Mouse (Mus musculus) kidney, adult 2 months (tissue): ENCODE data around the gene Col1a1. TPM values are rescaled to one million over a fixed set of nuclear protein-coding genes. Genes with fewer than 3 reads are reported as not detected.

ENCODE experiments used
- DNase-seq: peaks from one replicate; pipeline ENCODE4 v3.0.0; 2021
- H3K27ac ChIP-seq: fragments of 200-500 bp; 2 replicates; pipeline ENCODE4 v1.5.1; 2012; ENCODE audit warnings: low read depth, low read length, control low read depth, inconsistent platforms; ENCODE audit not compliant: insufficient read depth
- H3K27me3 ChIP-seq: fragments of 200-500 bp; replicated peaks from 2 replicates; pipeline ENCODE4 v1.6.1; 2012; ENCODE audit warnings: mild to moderate bottlenecking, moderate library complexity, low read length, inconsistent platforms; ENCODE audit not compliant: control insufficient read depth, insufficient read depth
- H3K36me3 ChIP-seq: fragments of 200-500 bp; 2 replicates; pipeline ENCODE4 v1.6.1; 2012; ENCODE audit warnings: mild to moderate bottlenecking, moderate library complexity, low read length, inconsistent platforms; ENCODE audit not compliant: control insufficient read depth, insufficient read depth
- H3K4me1 ChIP-seq: fragments of 200-500 bp; 2 replicates; pipeline ENCODE4 v1.6.1; 2011; ENCODE audit warnings: low read length; ENCODE audit not compliant: control insufficient read depth, insufficient read depth
- H3K4me3 ChIP-seq: fragments of 200-500 bp; 2 replicates; pipeline ENCODE4 v1.5.1; 2011; ENCODE audit warnings: mild to moderate bottlenecking, low read depth, low read length, control low read depth; ENCODE audit not compliant: insufficient read depth
- CTCF ChIP-seq: fragments of 200-500 bp; conservative IDR thresholded peaks from 2 replicates; pipeline ENCODE4 v1.5.1; 2011; ENCODE audit warnings: low read depth, mild to moderate bottlenecking, control low read depth, low read length, moderate library complexity, mixed read lengths; ENCODE audit not compliant: insufficient read depth, insufficient read length
- POLR2A ChIP-seq: fragments of 200-500 bp; IDR thresholded peaks from one replicate; pipeline ENCODE4 v1.6.1; 2011; ENCODE audit warnings: low read depth, low read length, control low read depth
- WGBS: fragments of 180-500 bp; shearing (Covaris S2); methylation state at CpG from one replicate; pipeline ENCODE4 v1.1.7; 2018; 5-methylcytosine and 5-hydroxymethylcytosine counted together
- polyA plus RNA-seq: library from polyadenylated mRNA; depleted of rRNA; stranded (reverse); fragments of >200 nt; gene quantifications from 2 replicates; pipeline ENCODE4 v1.2.3, GENCODE M21; 2012

Gene Col1a1
- polyA plus RNA-seq, 1 experiment: 25.3 TPM

- Histone ChIP-seq H3K27me3 (no peaks in the 10 kb centered on the region), H3K36me3 (no peaks in the 10 kb centered on the region), H3K4me3 (0 out of 2 replicates have a peak overlapping the region, but pooled peaks have one; percentile 15), H3K27ac (no peak overlapping the region), H3K4me1 (no peaks in the 10 kb centered on the region)
- DNase-seq: no peak
- TF ChIP-seq CTCF (no peak), POLR2A (no peak)
- WGBS: 3% methylated on average over 15 of the region's 15 CpGs
Observed at GRCm38 (mm10) chr11:94937787-94938186, 1.8 kb downstream of the Col1a1 start.

GRCm38 (mm10) chr11:94938296-94938695, 2.3 kb downstream of the Col1a1 start:
- no peak for DNase-seq
- TF ChIP-seq POLR2A: no peak
- TF ChIP-seq CTCF: no peak
- Histone ChIP-seq H3K27me3 (no peaks in the 10 kb centered on the region), H3K36me3 (no peaks in the 10 kb centered on the region), H3K4me3 (no peak overlapping the region), H3K27ac (no peak overlapping the region), H3K4me1 (no peaks in the 10 kb centered on the region)
- 24% methylated on average over 9 of the region's 9 CpGs for WGBS

GRCm38 (mm10) chr11:94939280-94939679, 3.3 kb downstream of the Col1a1 start:
- no peaks in the 10 kb centered on the region for H3K27me3 ChIP-seq
- H3K27ac ChIP-seq: no peak overlapping the region
- H3K4me1 ChIP-seq: no peaks in the 10 kb centered on the region
- peak; percentile 81 for DNase-seq
- TF ChIP-seq POLR2A: no peak
- TF ChIP-seq CTCF: peak; percentile 88
- WGBS: 13% methylated on average over 4 of the region's 4 CpGs
- no peak overlapping the region for H3K4me3 ChIP-seq
- H3K36me3 ChIP-seq: no peaks in the 10 kb centered on the region

- H3K4me1 ChIP-seq: no peaks in the 10 kb centered on the region
- TF ChIP-seq CTCF (no peak), POLR2A (no peak)
- WGBS: 52% methylated on average over 9 of the region's 9 CpGs
- H3K27me3 ChIP-seq: no peaks in the 10 kb centered on the region
- H3K36me3 ChIP-seq: no peaks in the 10 kb centered on the region
- DNase-seq: no peak
- no peak overlapping the region for H3K4me3 ChIP-seq
- no peak overlapping the region for H3K27ac ChIP-seq
Observed at GRCm38 (mm10) chr11:94941121-94941520, 5.1 kb downstream of the Col1a1 start.

- no peaks in the 10 kb centered on the region for H3K27me3 ChIP-seq
- TF ChIP-seq POLR2A (no peak), CTCF (no peak)
- no peak for DNase-seq
- no peak overlapping the region for H3K27ac ChIP-seq
- H3K4me1 ChIP-seq: no peaks in the 10 kb centered on the region
- H3K4me3 ChIP-seq: no peak overlapping the region
- no peaks in the 10 kb centered on the region for H3K36me3 ChIP-seq
- WGBS: 78% methylated on average over 8 of the region's 8 CpGs
Observed at GRCm38 (mm10) chr11:94941776-94942175, 5.8 kb downstream of the Col1a1 start.

- Histone ChIP-seq H3K36me3 (no peaks in the 10 kb centered on the region), H3K4me3 (no peak overlapping the region), H3K27me3 (no peaks in the 10 kb centered on the region), H3K4me1 (no peaks in the 10 kb centered on the region), H3K27ac (no peak overlapping the region)
- 46% methylated on average over 13 of the region's 13 CpGs for WGBS
- TF ChIP-seq CTCF: peak; percentile 54
- TF ChIP-seq POLR2A: no peak
- DNase-seq: peak; percentile 50
Observed at GRCm38 (mm10) chr11:94942282-94943023, 6.4 kb downstream of the Col1a1 start.

- Histone ChIP-seq H3K36me3 (no peaks in the 10 kb centered on the region), H3K4me3 (no peak overlapping the region), H3K4me1 (no peaks in the 10 kb centered on the region), H3K27ac (no peak overlapping the region), H3K27me3 (no peaks in the 10 kb centered on the region)
- WGBS: 80% methylated on average over 15 of the region's 15 CpGs
- DNase-seq: no peak
- TF ChIP-seq CTCF (no peak), POLR2A (no peak)
Observed at GRCm38 (mm10) chr11:94943054-94943453, 7.0 kb downstream of the Col1a1 start.
